Mouse (Mus musculus) urinary bladder, adult 18-20 months (tissue): Measurements from ENCODE around the gene Vmn2r61.

Experiments used
- DNase-seq, 2 experiments: peaks; one replicate each; pipeline ENCODE4 v3.0.0; 2022; ENCODE audit warnings: low spot score in 2 of 2, mixed read lengths in 2 of 2

The Vmn2r61 gene

GRCm38 (mm10) chr7:42259753-42260152, at the start of gene Vmn2r61:
Vmn2r61 (plus strand) TSS chr7:42260053.
- no peak for DNase-seq
